Mouse (Mus musculus) intestine, embryonic 16.5 days (tissue): Measurements from ENCODE around the gene Entpd3. TPM values are rescaled to one million over a fixed set of nuclear protein-coding genes. Genes with fewer than 3 reads are reported as not detected.

Source experiments
- ATAC-seq: fragments of 200-750 bp; cut with Nextera tagmentation; 2 replicates; pipeline ENCODE4 v1.8.0; 2017; ENCODE audit warnings: moderate TSS enrichment, moderate library complexity
- H3K27ac ChIP-seq: fragments of 300-500 bp; sonication (generic); 2 replicates; pipeline ENCODE4 v1.5.1; 2014; ENCODE audit warnings: mild to moderate bottlenecking, low read length
- H3K27me3 ChIP-seq: fragments of 300-500 bp; sonication (generic); replicated peaks from 2 replicates; pipeline ENCODE4 v1.6.1; 2014; ENCODE audit warnings: low read length, control low read depth, mixed read lengths; ENCODE audit not compliant: control insufficient read depth, insufficient read depth
- H3K36me3 ChIP-seq: fragments of 300-500 bp; sonication (generic); 2 replicates; pipeline ENCODE4 v1.6.1; 2014; ENCODE audit warnings: low read length, control low read depth; ENCODE audit not compliant: control insufficient read depth, insufficient read depth
- H3K4me1 ChIP-seq: fragments of 300-500 bp; sonication (generic); 2 replicates; pipeline ENCODE4 v1.6.1; 2014; ENCODE audit warnings: low read length, control low read depth, mixed read lengths; ENCODE audit not compliant: control insufficient read depth, insufficient read depth
- H3K4me2 ChIP-seq: fragments of 300-500 bp; sonication (generic); 2 replicates; pipeline ENCODE4 v1.6.1; 2014; ENCODE audit warnings: low read depth, low read length, control low read depth
- H3K4me3 ChIP-seq: fragments of 300-500 bp; sonication (generic); 2 replicates; pipeline ENCODE4 v1.5.1; 2014; ENCODE audit warnings: mild to moderate bottlenecking, low read length
- H3K9ac ChIP-seq: fragments of 300-500 bp; sonication (generic); 2 replicates; pipeline ENCODE4 v1.6.1; 2014; ENCODE audit warnings: low read depth, low read length
- H3K9me3 ChIP-seq: fragments of 300-500 bp; sonication (generic); 2 replicates; pipeline ENCODE4 v1.6.1; 2016; ENCODE audit warnings: low read length, control low read depth; ENCODE audit not compliant: control insufficient read depth
- WGBS: fragments of 180-500 bp; shearing (Covaris S2); extraction: QIAGEN DNeasy Blood & Tissue Kit; methylation state at CpG from one replicate; pipeline ENCODE4 v1.1.7; 2014; 5-methylcytosine and 5-hydroxymethylcytosine counted together
- polyA plus RNA-seq: library from polyadenylated mRNA; unstranded; fragments of >200 nt; fragmentation: Nextera tagmentation; extraction: Ambion mirVana; gene quantifications from 2 replicates; pipeline ENCODE4 v1.2.1, GENCODE M21; 2015

The Entpd3 gene
- polyA plus RNA-seq, 1 experiment from 2014 or later = 1.7 TPM

GRCm38 (mm10) chr9:120602839-120603511, 63.4 kb downstream of the Entpd3 start:
- H3K36me3 ChIP-seq = no peaks in the 10 kb centered on the region
- H3K9me3 ChIP-seq = peaks cover 5% of the 10 kb centered on the region; the same call in 1 of the 2 replicates
- H3K9ac ChIP-seq = no peak overlapping the region
- peaks cover 13% of the 10 kb centered on the region for H3K4me1 ChIP-seq
- H3K4me2 ChIP-seq = peak overlapping the region; percentile 45; the same call in 1 of the 2 replicates
- no peak overlapping the region for H3K27ac ChIP-seq
- peak; percentile 81 for ATAC-seq
- WGBS = 10% methylated on average over 23 of the region's 23 CpGs
- H3K4me3 ChIP-seq = no peak overlapping the region; the same call in 1 of the 2 replicates
- H3K27me3 ChIP-seq = no peaks in the 10 kb centered on the region

- peaks cover 13% of the 10 kb centered on the region for H3K4me1 ChIP-seq
- H3K9me3 ChIP-seq = peaks cover 5% of the 10 kb centered on the region; the same call in 1 of the 2 replicates
- no peak for ATAC-seq
- 35% methylated on average over 10 of the region's 10 CpGs for WGBS
- H3K4me2 ChIP-seq = no peak overlapping the region
- H3K27me3 ChIP-seq = no peaks in the 10 kb centered on the region
- H3K9ac ChIP-seq = no peak overlapping the region
- H3K27ac ChIP-seq = no peak overlapping the region
- H3K4me3 ChIP-seq = no peak overlapping the region
- no peaks in the 10 kb centered on the region for H3K36me3 ChIP-seq
These were observed 63.9 kb downstream of the Entpd3 start for GRCm38 (mm10) chr9:120603512-120603908.

- no peaks in the 10 kb centered on the region for H3K27me3 ChIP-seq
- H3K4me1 ChIP-seq = peaks cover 13% of the 10 kb centered on the region
- no peak overlapping the region for H3K27ac ChIP-seq
- no peak overlapping the region for H3K4me3 ChIP-seq
- no peak overlapping the region for H3K9ac ChIP-seq
- no peak for ATAC-seq
- no peak overlapping the region for H3K4me2 ChIP-seq
- no peaks in the 10 kb centered on the region for H3K36me3 ChIP-seq
- H3K9me3 ChIP-seq = peaks cover 5% of the 10 kb centered on the region; the same call in 1 of the 2 replicates
- 60% methylated on average over 12 of the region's 12 CpGs for WGBS
These were observed 64.3 kb downstream of the Entpd3 start for GRCm38 (mm10) chr9:120603956-120604355.

DNA sequence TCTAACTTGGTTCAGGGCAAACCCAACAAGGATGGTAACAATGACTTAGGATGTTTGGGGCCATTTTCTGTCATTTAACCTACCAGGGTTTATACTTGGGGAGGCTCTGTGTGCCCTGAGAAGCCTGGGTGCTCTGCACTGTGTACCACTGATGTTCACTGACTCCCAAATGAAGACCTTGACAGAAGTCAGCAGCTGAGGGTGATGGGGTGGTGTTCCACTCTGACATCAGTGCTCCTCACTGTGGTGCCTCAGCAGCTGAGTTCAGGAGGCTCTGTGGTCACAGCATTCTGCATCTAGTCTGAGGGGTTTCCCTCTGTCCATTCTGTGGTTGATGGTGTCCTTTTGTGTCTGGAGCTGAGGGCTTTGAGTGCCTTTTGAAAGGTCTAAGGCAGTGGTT, 71.4 kb downstream of the Entpd3 start:
- H3K27me3 ChIP-seq = no peaks in the 10 kb centered on the region
- ATAC-seq = no peak
- H3K4me2 ChIP-seq = no peak overlapping the region

DNA sequence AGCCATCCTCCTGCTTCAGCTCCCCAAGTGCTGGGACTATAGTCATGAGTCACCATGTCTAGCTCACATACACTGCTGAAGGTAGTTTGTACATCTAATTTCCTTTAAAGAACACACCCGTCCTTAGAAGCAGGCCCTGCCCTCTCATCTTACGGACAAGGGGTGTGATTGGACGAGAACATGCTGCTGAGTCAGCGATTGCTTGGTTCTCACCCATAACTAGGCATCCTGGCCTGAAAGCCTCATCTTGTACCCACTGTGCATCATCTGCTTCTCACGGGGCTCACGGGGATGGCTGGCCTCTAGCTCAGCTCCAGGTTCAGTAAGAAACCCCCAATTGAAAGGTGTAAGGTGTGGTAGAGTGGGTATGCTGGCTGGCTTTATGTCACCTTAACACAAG, 74.4 kb downstream of the Entpd3 start:
- no peaks in the 10 kb centered on the region for H3K4me1 ChIP-seq
- 89% methylated on average over 6 of the region's 6 CpGs for WGBS
- H3K27ac ChIP-seq = no peak overlapping the region
- H3K4me2 ChIP-seq = no peak overlapping the region
- no peaks in the 10 kb centered on the region for H3K27me3 ChIP-seq
- H3K9me3 ChIP-seq = no peaks in the 10 kb centered on the region
- no peak overlapping the region for H3K9ac ChIP-seq
- no peak for ATAC-seq
- H3K4me3 ChIP-seq = no peak overlapping the region
- H3K36me3 ChIP-seq = no peaks in the 10 kb centered on the region

More for the DNA sequence above, 71.4 kb downstream of the Entpd3 start:
- Histone ChIP-seq H3K9ac (no peak overlapping the region), H3K9me3 (peaks cover 5% of the 10 kb centered on the region; the same call in 1 of the 2 replicates), H3K4me3 (no peak overlapping the region), H3K36me3 (no peaks in the 10 kb centered on the region), H3K4me1 (no peaks in the 10 kb centered on the region), H3K27ac (no peak overlapping the region)

Other genes with a start within 250 kb of the Entpd3 start
- 0.87 and 0.94 TPM in 2 replicates for gene Myrip, start 238.3 kb upstream of the Entpd3 start, polyA plus RNA-seq
- gene Eif1b, start 47.6 kb upstream of the Entpd3 start, polyA plus RNA-seq = 129 and 141 TPM in 2 replicates
- 753 and 789 TPM in 2 replicates for gene Rpl14, start 31.6 kb downstream of the Entpd3 start, polyA plus RNA-seq